Mouse (Mus musculus) brain, adult 2 months (tissue): ENCODE results near the gene Ubald1.
A peak's percentile ranks its signal among the peaks of the same experiment; 100 is the strongest.

Experiments used
- DNase-seq: peaks from one replicate; pipeline ENCODE4 v3.0.0; 2011; ENCODE audit warnings: low read depth, low spot score

Ubald1 gene

GRCm38 (mm10) chr16:4899711-4900110 lies 19.6 kb upstream of the Ubald1 start:
- no peak for DNase-seq

GRCm38 (mm10) chr16:4898881-4899280 lies 18.8 kb upstream of the Ubald1 start:
- no peak for DNase-seq

GRCm38 (mm10) chr16:4897146-4897730 lies 17.1 kb upstream of the Ubald1 start:
- no peak for DNase-seq

GRCm38 (mm10) chr16:4896249-4897027 lies 16.3 kb upstream of the Ubald1 start:
- peak; percentile 62 for DNase-seq

GRCm38 (mm10) chr16:4894201-4894908 lies 14.2 kb upstream of the Ubald1 start:
- no peak for DNase-seq

GRCm38 (mm10) chr16:4892171-4892570 lies 12.1 kb upstream of the Ubald1 start:
- DNase-seq, result no peak

- no peak for DNase-seq
Measured at GRCm38 (mm10) chr16:4890201-4890709, 10.1 kb upstream of the Ubald1 start.

- no peak for DNase-seq
Measured at GRCm38 (mm10) chr16:4886690-4887020, 6.5 kb upstream of the Ubald1 start.

GRCm38 (mm10) chr16:4885760-4886689 lies 5.9 kb upstream of the Ubald1 start, which contains the start of gene Mgrn1:
Gene Mgrn1 (plus strand): TSS chr16:4886249.
- peak; percentile 98 for DNase-seq

GRCm38 (mm10) chr16:4884930-4885329 lies 4.8 kb upstream of the Ubald1 start:
- DNase-seq, result no peak

GRCm38 (mm10) chr16:4881400-4882351 lies 1.6 kb upstream of the Ubald1 start:
- peak; percentile 59 for DNase-seq

GRCm38 (mm10) chr16:4879708-4880124 lies 399 bp downstream of the Ubald1 start:
- DNase-seq, result peak; percentile 96

- DNase-seq, result peak; percentile 74
Measured at GRCm38 (mm10) chr16:4879101-4879707, 911 bp downstream of the Ubald1 start.

GRCm38 (mm10) chr16:4878192-4878885 lies 1.8 kb downstream of the Ubald1 start:
- no peak for DNase-seq

- DNase-seq, result no peak
Measured at GRCm38 (mm10) chr16:4877701-4878100, 2.4 kb downstream of the Ubald1 start.

GRCm38 (mm10) chr16:4877195-4877594 lies 2.9 kb downstream of the Ubald1 start:
- DNase-seq, result no peak

- peak; percentile 59 for DNase-seq
Measured at GRCm38 (mm10) chr16:4876033-4876680, 4.0 kb downstream of the Ubald1 start.

GRCm38 (mm10) chr16:4875198-4876032 lies 4.7 kb downstream of the Ubald1 start:
- DNase-seq, result no peak
